Mouse (Mus musculus) cortical plate, adult 2 months (tissue): ENCODE data around the gene Esrrb. TPM values are rescaled to one million over a fixed set of nuclear protein-coding genes. Genes with fewer than 3 reads are reported as not detected.

ENCODE experiments used
- H3K27ac ChIP-seq: fragments of 200-500 bp; 2 replicates; pipeline ENCODE4 v1.5.1; 2012; ENCODE audit warnings: low read length, control low read depth, inconsistent platforms; ENCODE audit not compliant: insufficient read depth
- H3K4me1 ChIP-seq: fragments of 200-500 bp; 2 replicates; pipeline ENCODE4 v1.6.1; 2011; ENCODE audit warnings: low read length; ENCODE audit not compliant: control insufficient read depth, insufficient read depth
- H3K4me3 ChIP-seq: fragments of 200-500 bp; 2 replicates; pipeline ENCODE4 v1.5.1; 2011; ENCODE audit warnings: mild to moderate bottlenecking, low read length, control low read depth; ENCODE audit not compliant: insufficient read depth
- CTCF ChIP-seq: fragments of 200-500 bp; IDR thresholded peaks from 2 replicates; pipeline ENCODE4 v1.5.1; 2011; ENCODE audit warnings: mild to moderate bottlenecking, control low read depth, low read length; ENCODE audit not compliant: insufficient read depth; ENCODE audit errors: extremely low read depth
- POLR2A ChIP-seq: fragments of 200-500 bp; IDR thresholded peaks from 2 replicates; pipeline ENCODE4 v1.6.1; 2011; ENCODE audit warnings: mild to moderate bottlenecking, low read length, control low read depth; ENCODE audit not compliant: insufficient read depth; ENCODE audit errors: extremely low read depth
- polyA plus RNA-seq: library from polyadenylated mRNA; depleted of rRNA; stranded (reverse); fragments of >200 nt; gene quantifications from 2 replicates; pipeline ENCODE4 v1.2.3, GENCODE M21; 2012; rRNA removed

Esrrb gene
- polyA plus RNA-seq, 1 experiment, result 1.2 TPM

DNA sequence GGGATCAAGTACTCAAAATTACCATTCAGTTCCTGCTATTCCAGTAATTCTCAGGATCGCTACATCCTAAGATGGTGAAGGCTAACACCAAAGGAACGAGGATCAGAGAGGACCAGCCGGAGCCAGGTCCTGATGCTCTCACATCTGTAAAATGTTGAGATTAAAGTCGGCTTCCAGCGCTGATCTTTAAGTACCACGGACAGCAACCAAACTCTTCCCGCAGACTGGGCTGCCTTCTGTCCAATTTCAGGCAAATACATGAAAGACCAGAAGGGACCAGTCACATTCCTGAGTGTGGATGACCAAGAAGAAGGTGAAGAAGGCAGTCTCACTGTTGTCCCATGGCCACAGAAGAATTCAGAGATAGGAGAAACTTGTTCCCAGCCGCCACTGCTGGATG, 186.9 kb downstream of the Esrrb start:
- TF ChIP-seq POLR2A, result no peak
- TF ChIP-seq CTCF, result no peak
- Histone ChIP-seq H3K4me1 (no peaks in the 10 kb centered on the region), H3K4me3 (no peak overlapping the region), H3K27ac (no peak overlapping the region)

DNA sequence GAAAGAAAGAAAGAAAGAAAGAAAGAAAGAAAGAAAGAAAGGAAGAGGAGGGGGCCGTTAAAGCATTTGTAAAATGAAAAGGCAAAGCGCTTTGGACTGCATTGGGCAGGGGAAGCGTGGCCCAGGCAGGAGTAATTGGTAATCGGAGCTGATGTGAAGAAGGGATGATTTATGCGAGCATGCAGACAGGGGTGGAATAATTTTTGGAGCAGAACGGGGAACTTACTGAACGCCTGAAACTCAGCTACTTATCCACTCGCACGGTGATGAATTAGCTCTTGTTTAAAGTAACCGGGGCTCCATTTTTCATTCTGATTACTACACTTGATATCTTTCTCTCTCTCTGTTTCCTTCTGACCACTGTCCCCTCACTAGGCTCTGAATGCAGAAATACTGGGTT, 192.1 kb downstream of the Esrrb start:
- TF ChIP-seq CTCF (no peak), POLR2A (no peak)

DNA sequence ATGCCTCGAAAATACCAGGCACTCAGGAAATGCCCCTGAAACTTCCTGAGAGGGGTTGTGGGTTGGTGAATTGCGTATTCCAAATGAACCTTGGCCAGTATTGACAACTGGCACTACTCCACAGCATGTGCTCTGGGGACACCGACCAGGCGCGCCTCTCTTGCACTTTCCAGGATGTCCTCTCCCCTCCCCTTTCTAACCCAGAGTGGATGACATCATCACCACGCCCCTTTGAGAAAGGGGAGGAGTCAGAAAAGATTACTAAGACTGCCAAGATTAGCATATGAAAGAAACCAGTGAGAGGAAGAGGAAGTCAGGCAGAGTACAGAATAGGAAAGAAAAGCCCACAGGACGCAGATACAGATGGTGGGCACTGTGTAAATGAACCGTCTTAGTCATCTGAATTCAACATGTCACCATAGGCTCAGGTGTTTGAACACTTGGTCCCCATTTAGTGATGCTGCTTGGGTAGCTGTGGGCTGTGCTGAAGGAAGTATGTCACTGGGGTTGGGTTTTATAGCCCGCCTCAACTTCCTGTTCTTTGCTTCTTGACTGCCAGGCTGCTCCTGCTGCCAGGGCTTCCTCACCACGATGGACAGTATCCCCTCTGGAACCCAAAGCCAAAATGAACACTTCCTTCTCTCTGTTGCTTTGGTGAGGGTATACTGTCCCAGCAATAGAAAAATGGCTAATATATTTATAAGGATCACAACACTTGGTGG, 196.0 kb downstream of the Esrrb start:
- Histone ChIP-seq H3K4me1 (no peaks in the 10 kb centered on the region), H3K4me3 (no peak overlapping the region), H3K27ac (no peak overlapping the region)
- no peak for TF ChIP-seq POLR2A
- TF ChIP-seq CTCF, result no peak

More for the DNA sequence above, 192.1 kb downstream of the Esrrb start:
- H3K4me1 ChIP-seq, result no peaks in the 10 kb centered on the region
- no peak overlapping the region for H3K27ac ChIP-seq
- no peak overlapping the region for H3K4me3 ChIP-seq

DNA sequence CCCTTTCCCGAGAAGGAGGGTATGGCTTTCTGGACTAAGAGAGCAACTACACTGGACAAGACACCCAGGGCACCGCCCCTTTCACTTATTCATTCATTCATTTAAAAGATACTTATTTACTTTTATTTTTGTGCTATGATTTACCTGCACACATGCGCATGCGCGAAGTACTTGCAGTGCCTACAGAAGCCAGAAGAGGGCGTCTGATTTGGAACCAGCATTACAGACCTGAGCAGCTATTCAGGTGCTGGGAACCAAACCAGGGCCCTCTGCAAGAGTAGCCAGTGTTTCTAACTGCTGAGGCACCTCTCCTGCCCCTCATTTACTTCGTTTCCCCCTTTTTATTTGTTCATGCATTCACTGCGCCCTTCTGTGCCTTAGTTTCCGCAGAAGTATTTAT, 198.0 kb downstream of the Esrrb start:
- TF ChIP-seq POLR2A, result no peak
- TF ChIP-seq CTCF, result no peak
- no peaks in the 10 kb centered on the region for H3K4me1 ChIP-seq
- no peak overlapping the region for H3K4me3 ChIP-seq
- H3K27ac ChIP-seq, result no peak overlapping the region

DNA sequence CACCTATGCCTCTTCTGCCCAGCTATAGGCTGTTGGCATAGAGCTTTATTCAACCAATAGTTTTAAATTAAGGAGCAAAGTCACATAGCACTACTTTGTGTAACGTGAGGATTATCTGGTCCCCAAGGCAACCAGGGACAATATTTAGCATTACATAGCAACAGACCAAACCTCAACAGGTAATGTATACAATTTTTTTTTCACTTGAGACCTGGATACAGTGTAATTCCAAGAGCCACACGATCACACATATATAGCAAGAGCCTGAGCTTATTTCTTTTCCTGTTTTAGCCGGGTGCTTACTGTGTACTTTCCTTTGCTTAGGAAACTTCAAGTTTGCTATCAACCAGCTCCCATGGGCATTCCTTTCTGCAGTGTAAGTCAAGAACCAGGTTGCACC, 201.8 kb downstream of the Esrrb start:
- Histone ChIP-seq H3K4me3 (no peak overlapping the region), H3K27ac (no peak overlapping the region), H3K4me1 (peaks cover 5% of the 10 kb centered on the region)
- TF ChIP-seq POLR2A (no peak), CTCF (no peak)

DNA sequence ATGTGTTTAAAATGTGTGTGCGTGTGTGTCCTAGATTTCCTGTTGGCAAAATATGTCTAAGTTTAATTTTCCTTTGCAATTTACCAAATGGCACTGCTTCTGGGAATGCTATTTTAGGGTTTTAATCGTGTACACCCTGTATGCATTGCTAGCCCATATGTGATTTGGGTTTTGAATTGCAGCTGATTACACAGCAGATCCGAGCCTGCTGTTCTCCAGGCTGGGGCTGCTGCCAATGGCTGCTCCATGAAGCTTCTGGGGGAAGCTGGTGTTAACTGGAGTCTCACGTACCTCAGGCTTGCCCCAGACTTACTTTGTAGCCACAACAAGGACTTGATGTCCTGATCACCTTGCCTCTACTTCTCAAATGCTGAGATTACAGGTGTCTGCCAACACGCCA, 205.1 kb downstream of the Esrrb start:
- TF ChIP-seq CTCF (no peak), POLR2A (no peak)
- peaks cover 5% of the 10 kb centered on the region for H3K4me1 ChIP-seq

More for the DNA sequence above, 205.1 kb downstream of the Esrrb start:
- no peak overlapping the region for H3K4me3 ChIP-seq
- no peak overlapping the region for H3K27ac ChIP-seq

Other genes with a start within 250 kb of the Esrrb start
- 21.2 and 21.3 TPM in 2 replicates for gene Gpatch2l, start 119.3 kb upstream of the Esrrb start, polyA plus RNA-seq